Mouse (Mus musculus) cerebral cortex, adult 2 months (tissue): ENCODE results near the gene Klrb1b.

ENCODE experiments used
- WGBS: fragments of 180-500 bp; shearing (Covaris S2); methylation state at CpG from one replicate; pipeline ENCODE4 v1.1.7; 2018; 5-methylcytosine and 5-hydroxymethylcytosine counted together

Gene Klrb1b

DNA sequence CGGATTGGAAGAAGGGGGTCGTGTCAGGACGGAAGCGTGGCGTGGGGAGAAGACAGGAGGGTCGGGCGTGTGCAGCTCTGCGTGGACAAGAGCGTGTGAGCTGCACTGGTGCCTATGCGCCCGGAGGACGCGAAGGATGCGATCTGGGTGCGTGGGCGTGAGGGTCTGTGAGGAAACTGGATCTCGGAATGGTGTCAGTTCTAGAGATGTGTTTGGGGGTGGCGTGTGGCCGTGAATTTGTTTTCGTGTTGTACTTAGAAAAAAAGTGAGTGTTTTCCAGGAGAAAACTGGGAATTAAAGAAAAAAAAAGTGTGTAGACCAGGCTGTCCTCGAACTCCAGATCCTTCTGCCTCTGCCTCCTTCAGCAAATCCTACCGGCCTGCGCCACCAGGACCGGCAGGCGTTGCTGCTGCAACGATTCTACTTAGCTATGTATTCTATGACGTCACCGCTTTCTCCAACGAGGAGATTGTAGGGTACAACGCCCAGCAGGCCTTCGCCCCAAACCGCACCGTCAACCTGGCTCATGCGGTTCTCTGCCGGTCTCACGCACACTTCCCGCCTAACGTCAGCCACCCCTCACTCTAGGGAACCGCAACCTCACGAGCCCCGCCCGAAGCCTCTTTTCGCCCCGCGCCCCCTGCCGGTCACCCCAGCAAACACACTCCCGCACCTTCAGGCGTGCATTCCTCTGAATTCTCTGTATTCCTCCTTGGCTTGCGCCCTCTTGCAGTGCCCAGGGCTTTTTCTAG, 26.8 kb downstream of the Klrb1b start:
- under 1% methylated on average over 49 of the region's 49 CpGs for WGBS

DNA sequence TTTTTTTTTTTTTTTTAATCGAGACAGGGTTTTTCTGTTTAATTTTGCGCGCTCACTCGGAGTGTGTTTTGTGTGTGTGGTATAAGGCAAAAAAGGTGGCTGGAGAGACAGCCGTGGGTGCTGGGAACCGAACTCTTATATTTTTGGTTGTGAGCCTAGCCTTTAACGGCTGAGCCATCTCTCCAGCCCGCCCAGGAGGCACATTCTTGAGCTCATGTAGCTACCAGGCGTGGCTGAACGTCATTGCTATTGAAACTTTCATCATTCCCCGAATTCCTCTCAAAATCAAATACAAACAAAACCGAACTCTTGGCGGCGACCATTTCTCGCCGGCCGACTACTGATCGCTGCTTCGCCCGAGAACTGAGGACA, 27.4 kb downstream of the Klrb1b start:
- WGBS: under 1% methylated on average over 20 of the region's 20 CpGs

GRCm38 (mm10) chr6:128797936-128798771, 28.0 kb downstream of the Klrb1b start:
- 17% methylated on average over 15 of the region's 15 CpGs for WGBS

- 70% methylated on average over 12 of the region's 12 CpGs for WGBS
Measured at GRCm38 (mm10) chr6:128797185-128797905, 28.8 kb downstream of the Klrb1b start.

GRCm38 (mm10) chr6:128796321-128796955, 29.7 kb downstream of the Klrb1b start:
- WGBS: 77% methylated on average over 8 of the region's 8 CpGs

- WGBS: 76% methylated on average over 6 of the region's 6 CpGs
Measured at GRCm38 (mm10) chr6:128793734-128794133, 32.4 kb downstream of the Klrb1b start.

DNA sequence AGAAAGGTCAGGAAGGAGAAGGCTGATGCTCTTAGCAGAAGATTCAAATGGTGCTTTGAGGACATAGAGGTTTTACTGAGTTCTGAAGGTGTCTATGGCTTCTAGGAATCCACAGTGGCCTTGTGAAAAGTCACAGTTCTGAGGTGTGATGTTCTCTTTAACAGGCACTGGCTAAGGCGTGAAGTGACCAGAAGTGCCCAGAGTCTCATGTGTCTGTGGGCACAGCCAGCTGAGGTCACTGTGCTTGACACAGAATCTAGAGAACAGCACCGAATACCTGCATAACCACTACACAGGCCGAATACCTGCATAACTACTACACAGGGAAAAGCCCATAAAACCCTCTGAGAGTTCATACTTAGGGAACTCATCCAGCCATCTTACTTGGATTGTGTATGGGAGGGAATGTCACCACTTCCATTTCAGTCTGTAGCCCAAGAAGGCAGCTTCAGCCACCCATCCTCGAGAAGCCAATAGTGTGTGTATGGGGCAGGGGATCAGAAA, 35.6 kb downstream of the Klrb1b start:
- 91% methylated on average over 4 of the region's 4 CpGs for WGBS

- 95% methylated on average over 2 of the region's 2 CpGs for WGBS
Measured at GRCm38 (mm10) chr6:128789115-128789514, 37.0 kb downstream of the Klrb1b start, which contains the start of gene Klrb1c. Gene Klrb1c (minus strand): TSS chr6:128789215.

GRCm38 (mm10) chr6:128788517-128788916, 37.6 kb downstream of the Klrb1b start:
- WGBS: 79% methylated on average over 1 of the region's 1 CpGs

DNA sequence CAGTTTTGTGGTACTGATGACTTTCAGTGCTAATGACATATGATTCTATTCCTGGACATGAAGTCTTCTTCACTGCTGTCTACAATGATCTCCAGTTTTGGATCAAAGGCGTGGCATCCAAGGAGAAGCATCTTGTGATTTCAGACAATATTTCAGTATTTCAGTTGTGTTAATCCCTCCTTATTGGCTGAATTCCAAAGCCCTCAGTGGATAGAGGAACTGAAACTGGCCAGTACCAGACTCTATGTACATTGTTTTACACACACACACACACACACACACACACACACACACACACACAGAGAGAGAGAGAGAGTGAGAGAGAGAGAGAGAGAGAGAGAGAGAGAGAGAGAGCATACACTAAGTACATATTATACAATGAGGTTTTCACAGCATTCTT, 39.7 kb downstream of the Klrb1b start:
- 89% methylated on average over 1 of the region's 1 CpGs for WGBS

GRCm38 (mm10) chr6:128769481-128770253, 56.5 kb downstream of the Klrb1b start:
- 61% methylated on average over 10 of the region's 10 CpGs for WGBS

GRCm38 (mm10) chr6:128768047-128768446, 58.1 kb downstream of the Klrb1b start:
- WGBS: 69% methylated on average over 4 of the region's 4 CpGs

DNA sequence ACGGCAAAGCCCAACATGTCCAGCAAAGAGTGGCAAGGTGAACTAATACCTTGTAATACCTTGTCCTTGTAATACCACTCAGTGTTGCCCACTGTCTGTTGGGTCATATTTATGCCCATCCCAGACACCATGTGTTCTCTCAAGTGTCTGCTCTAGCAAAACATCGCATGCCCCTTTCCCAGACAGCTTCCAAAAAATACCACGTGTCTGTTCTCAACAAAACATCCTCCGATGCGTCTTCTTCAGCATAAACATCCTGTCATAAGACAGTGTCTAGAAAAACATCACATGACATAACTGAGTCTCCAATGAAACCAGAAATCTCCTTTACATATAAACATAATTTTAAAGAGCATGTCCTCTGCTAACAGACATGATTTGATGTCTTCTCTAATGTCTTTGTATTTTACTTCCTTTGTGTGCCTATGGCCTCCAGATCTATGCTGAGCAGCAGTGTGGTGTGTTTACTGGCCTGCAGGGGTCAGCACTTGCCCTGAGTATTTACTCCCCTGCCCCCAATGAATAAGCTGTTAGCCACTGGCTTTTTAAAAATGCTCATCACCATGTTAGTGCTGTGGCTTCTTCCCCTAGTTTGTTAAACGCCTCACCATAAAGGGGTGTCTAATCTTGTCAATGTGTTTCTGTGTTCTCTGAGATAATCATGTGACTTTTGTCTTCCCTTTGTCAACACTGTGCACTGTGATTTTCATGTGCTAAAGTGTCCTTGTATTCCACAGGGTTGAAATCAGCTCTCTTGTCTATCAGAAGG, 59.5 kb downstream of the Klrb1b start:
- WGBS: 56% methylated on average over 6 of the region's 6 CpGs

- 82% methylated on average over 1 of the region's 1 CpGs for WGBS
Measured at GRCm38 (mm10) chr6:128765211-128765610, 60.9 kb downstream of the Klrb1b start.

GRCm38 (mm10) chr6:128764598-128764997, 61.5 kb downstream of the Klrb1b start:
- 16% methylated on average over 5 of the region's 5 CpGs for WGBS

DNA sequence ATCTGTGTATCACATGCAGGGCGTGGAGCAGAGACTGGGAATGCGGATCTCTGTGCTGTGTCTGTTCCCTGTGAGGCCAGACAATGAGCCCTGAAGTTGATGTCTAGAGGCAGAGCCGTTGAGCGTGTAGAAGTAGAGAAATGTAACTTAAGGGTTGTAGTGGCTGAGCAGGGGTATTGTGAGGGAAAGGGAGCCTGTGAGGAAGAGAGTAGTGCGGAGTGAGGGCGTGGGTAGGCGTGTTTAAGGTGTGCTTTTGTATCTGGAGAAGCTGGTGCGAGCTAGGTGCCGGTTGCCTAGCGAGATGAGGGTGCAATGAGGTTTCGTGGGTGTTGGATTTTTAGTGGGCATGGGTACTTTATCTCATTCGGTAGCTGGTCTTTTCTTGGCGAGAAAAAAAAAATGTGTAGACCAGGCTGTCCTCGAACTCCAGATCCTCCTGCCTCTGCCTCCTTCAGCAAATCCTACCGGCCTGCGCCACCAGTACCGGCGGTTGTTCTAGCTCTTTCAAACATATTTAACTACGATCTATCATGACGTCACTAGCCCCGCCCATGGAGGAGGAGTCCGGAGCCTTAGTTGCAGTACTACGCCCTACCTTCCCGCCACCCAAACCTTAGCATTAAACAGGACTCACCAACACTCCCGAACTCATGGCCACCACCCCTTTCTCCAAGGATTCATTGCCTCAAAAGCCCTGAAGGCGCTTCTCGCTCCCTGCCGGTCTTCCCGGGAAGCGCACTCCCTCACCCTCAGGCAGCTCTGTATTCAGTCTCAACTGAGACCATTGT, 62.2 kb downstream of the Klrb1b start:
- WGBS: 3% methylated on average over 30 of the region's 30 CpGs
